Mouse (Mus musculus): ENCODE data around the gene Foxp1.

Gene Foxp1

GRCm38 (mm10) chr6:99328146-99328545 is 194.4 kb downstream of the Foxp1 start:
- no peak for DNase-seq (ENCODE audit: low read depth)

DNA sequence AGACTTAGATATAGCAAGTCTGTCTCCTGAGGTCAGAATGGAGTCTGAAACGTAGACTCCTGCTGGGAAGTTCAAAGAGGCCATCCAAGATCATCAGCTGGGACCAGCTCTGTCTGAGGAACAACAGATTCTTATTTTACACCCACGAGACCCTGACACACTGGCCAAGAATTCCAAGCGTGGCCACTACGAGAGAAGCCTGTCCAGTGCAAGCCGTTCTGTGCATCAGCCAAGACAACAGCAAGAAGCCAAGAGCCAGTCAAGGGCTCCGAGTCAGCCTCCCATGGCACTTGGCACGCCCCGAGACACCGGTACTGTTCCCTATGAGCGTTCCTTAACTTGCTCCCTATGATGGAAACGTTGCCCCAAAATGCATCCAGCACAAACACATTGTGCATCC is 194.8 kb downstream of the Foxp1 start:
- no peak for DNase-seq (ENCODE audit: low read depth)

GRCm38 (mm10) chr6:99325881-99326280 is 196.6 kb downstream of the Foxp1 start:
- DNase-seq (ENCODE audit: low read depth): no peak

GRCm38 (mm10) chr6:99325461-99325860 is 197.1 kb downstream of the Foxp1 start:
- DNase-seq (ENCODE audit: low read depth): no peak

DNA sequence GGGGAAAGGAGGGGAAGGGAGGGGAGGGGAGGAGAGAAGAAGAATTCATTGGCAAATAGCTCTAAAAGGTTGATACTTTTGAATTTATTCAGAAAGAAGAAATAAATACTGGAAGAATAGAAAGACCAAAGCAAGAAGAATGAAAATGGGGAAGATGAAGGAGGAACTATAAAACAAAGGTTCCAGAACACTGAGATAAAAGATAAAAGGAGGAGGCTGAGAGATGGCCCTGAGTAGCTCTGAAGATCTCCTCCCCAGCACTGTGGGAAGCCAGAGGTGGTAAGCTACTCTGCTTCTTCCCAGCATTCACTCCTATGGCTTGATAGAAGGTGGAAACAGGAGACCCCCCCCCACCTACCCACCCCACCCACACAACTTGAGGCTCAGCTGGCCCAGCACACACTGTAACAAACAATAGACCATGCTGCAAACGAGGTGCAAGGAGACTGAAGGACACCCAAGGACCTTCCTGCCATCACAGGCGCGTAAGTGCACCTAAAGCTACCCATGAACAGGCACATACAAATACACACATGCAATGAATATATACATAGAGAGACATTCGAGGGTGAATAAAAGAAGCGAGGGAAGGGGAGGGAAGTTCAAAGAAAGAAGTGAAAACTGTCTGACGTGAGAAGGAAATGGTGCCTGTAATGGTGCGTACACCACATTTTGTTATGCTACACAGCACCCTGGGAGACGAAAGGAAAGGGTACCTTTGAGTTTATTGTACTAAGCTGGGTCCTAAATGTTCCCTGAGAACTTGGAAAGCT is 200.2 kb downstream of the Foxp1 start:
- DNase-seq (ENCODE audit: low read depth): no peak

DNA sequence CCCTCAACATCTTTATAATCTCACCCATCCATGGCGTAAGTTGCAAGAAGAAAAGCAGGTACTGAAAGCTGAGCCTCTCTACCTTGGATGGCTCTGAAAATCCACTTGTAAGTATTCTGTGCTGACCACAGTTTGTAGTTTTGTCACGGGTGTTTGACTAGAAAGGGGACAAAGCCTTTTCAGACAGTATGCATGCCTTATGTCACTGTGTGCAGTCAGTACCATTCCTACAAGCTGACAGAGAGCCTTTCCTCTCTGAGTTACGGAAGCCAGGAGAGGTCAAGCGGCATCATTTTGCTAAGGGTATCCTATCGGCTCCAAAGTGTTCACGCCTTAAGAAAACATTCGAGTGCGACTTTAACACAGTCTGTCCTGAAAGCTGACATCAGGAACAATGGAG is 202.1 kb downstream of the Foxp1 start:
- DNase-seq (ENCODE audit: low read depth): no peak

GRCm38 (mm10) chr6:99319415-99320405 is 202.8 kb downstream of the Foxp1 start:
- no peak for DNase-seq (ENCODE audit: low read depth)

DNA sequence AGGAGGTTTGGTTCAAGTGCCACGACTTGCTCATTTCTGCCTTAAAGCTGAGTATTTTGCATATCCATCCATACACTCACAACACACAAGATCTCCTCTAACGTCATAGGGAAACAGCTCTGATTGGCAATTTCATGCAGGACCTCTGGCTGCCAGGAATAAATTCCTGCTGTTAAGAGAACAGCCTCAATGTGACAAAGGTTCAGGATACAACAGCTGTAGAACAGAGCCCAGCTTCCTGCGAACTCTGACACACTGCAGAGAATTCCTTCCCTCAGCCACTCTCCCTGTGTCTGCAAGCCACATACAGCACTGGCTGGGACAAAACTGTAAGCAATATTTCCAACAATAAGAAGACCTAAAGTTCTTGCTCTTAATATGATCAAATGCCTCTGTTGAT is 207.8 kb downstream of the Foxp1 start:
- no peak for DNase-seq (ENCODE audit: low read depth)

GRCm38 (mm10) chr6:99310529-99310928 is 212.0 kb downstream of the Foxp1 start:
- DNase-seq (ENCODE audit: low read depth): no peak

- no peak for DNase-seq (ENCODE audit: low read depth)
Observed at GRCm38 (mm10) chr6:99310171-99310500, 212.4 kb downstream of the Foxp1 start.

- DNase-seq (ENCODE audit: low read depth): no peak
Observed at GRCm38 (mm10) chr6:99309466-99310170, 212.9 kb downstream of the Foxp1 start.

DNA sequence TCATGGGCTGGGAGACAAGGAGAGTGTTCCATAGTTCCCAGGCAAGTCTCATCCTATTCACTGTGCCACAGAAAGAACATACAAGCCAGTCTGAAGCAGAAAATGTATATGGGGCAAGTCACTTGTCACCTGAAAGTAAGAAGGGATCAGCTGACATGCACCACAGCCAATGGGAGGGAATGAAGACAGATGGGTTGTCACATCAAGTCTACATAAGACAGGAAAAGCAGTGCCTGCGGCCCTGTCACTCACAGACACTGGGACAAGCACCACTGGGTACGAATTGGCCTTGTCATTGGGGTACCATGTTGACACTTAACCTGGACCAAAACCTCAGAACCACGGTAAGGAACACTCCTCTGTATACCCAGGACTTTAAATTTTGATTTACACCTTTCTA is 216.8 kb downstream of the Foxp1 start:
- no peak for DNase-seq (ENCODE audit: low read depth)

DNA sequence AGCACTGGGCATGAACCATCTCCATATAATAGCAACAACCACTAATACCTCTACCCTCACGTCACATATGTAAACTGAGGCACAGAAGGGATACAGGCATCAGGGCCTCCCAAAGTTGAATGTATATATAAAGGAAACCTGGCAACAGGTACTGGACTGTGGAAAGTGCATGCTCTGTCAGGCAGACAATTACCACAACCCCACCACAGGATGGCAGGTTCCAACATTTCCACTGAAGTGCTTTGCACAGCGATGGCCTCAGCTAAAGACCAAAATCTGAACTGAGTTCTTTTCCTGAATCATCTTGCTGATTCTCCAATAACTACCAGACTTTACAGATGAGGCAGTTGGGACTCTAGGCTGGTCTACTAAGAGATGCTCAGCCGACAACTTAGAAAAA is 217.3 kb downstream of the Foxp1 start:
- no peak for DNase-seq (ENCODE audit: low read depth)

DNA sequence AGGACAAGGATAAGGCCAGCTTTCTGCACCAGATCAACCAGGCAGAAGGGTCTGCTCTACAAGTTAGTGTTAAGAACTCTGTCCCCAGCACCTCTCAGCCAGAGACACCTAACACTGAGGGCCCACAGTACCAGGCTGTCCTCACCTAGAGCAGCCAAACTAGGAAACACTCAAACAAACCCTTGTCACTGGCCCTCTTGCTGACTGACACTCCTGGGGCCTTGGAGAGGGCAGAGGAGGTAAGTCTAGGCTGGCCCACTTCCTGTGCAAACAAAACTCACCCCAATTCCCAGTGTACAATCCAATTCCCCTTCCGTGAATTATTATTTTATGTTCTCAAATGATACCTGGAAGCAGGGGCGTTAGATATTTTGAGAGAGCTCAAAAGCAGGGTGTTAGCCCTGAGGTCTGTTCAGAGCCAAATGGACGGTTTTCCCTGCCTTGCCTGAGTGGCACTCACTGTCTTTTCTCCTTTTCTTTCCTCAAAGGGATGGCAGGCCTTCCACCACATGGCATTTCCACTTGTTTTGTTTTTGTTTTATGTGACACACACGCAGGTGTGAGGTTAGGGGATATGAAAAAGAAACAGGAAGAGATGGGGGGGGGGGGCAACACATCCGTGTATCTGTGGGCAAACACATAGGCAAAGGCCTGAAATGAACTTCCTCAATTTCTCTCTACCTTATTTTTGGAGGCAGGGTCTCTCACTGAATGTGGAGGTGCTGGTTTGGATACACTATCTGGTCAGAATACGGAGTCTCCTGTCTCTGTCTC is 219.7 kb downstream of the Foxp1 start:
- DNase-seq (ENCODE audit: low read depth): peak; percentile 31

DNA sequence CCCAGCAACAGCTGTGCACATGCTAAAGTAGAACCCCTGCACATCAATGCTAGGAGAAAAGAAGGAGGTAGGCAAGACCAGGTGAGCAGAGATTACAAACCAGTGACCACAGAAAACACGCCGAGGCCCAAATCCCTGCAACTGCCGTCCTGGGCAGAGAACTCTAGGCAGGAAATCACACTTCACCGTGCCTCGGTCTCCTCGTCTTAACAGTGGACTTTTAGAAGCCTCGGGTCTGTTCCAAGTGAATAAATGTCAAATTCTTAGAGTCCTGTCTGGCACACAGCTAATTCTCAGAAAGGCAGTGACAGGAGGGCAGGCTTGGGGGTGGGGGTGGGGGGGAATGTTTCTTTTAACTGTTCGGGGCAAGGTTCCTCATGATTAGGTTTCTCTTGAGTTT is 220.6 kb downstream of the Foxp1 start:
- no peak for DNase-seq (ENCODE audit: low read depth)

DNA sequence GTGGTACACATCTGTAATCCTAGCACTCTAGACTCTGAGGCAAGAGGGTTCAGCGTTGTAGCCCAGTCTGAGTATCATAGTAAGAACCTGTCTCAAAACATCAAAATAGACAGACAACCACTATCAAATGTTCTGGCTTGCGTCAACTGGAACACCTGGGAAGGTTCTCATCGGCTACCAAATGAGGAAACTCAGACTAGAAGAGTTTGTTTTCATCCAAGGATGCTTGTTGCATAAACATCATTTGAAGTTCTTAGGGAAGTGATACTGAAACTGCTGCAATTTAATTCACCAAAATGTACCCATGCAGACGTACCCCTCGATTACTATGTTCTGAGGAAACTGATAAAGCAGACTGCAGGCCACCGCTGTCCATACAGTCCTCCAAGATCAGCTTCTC is 222.3 kb downstream of the Foxp1 start:
- DNase-seq (ENCODE audit: low read depth): no peak

DNA sequence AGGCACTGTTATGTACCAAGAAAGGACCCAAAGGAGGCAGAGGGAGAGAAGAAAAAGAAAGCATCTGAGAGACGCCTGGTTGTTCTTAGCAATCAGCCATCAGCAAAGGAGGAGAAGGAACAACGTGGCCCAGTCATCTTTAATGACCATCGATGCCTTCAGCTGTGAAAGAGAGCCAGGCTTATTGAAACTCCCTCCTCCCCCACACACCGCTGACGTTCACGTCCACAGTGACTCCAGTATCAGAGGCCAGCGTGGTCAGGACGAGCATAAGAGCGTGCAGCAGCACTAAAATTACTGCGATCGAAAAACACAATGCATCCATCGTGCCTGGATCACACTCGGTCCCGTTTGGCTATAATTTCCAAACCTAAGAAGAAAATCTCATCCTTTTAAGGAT is 223.3 kb downstream of the Foxp1 start:
- DNase-seq (ENCODE audit: low read depth): no peak

DNA sequence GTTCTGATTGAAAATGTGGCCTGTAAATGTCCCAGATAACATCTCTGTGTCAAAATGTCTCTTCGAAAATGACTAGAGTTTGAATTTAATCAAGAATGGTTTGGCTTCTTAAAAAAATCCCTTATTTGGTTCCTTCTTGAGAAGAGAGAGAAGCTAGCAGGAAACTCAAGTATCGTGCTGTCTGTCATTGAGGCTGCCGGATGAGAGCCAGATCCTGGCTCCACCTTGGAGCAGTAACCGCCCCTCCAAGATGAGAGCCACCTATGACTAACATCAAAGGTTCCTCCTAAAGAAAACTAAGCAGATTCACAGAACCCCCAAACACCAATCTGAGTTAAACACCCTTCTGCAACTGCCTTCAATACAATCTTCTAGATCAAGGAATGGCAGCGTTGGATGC is 225.0 kb downstream of the Foxp1 start:
- no peak for DNase-seq (ENCODE audit: low read depth)

GRCm38 (mm10) chr6:99295495-99295894 is 227.0 kb downstream of the Foxp1 start:
- DNase-seq (ENCODE audit: low read depth): no peak

DNA sequence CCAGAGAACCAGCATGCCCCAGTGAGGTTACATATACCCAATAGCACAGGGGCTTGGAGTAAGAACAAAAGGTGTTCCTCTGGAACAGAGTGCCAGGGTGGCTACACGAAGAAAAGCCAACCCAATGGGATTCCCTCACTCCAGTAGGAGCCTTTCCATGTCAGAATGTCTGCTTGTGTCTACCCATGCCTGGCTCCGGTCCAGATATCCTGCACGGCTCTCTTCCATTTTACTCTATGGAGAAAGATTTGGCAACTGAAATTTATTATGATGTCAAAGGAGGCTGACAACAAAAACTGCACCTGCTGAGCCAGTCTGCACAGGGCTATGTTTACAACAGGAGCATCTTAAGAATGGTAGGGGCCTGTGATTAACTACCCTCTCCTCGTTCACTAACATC is 233.3 kb downstream of the Foxp1 start:
- DNase-seq (ENCODE audit: low read depth): no peak

DNA sequence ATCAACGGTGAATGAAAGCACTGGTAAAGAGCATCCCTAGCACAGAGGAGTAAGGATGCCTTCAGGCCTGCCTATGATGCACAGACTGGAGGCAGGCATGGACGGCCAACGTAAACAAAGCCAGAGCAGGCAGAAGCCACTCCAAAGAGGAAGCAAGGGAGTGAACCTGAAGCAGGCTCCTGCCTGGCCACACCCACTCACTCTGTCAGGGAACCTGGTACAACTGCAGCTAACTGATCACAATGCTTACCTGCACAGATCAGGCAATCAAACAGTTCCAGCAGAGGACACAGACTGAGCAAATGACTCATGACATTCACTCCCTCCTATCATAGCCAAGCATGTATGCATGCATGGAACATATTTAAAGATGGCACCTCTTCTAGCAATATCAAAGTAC is 237.5 kb downstream of the Foxp1 start:
- DNase-seq (ENCODE audit: low read depth): no peak

DNA sequence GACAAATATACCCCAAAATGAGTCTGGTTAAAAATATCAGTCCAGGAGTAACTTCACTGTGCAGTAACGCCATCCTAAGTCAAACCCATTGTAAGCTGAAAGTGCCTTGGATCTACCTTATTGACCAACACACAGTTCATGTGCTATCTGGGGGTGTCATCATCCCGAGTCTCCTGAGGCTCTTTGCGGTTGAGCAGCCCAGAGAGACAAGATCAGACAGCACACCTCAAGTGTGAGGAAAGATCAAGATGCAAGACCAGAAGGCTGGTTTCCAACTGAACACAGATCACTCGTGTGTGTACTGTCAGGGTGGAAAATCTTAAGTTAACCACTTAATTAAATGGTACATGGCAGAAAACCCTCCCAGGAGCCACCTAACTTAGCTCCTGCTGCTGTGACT is 238.5 kb downstream of the Foxp1 start:
- DNase-seq (ENCODE audit: low read depth): no peak
